In the genomic region with DNA sequence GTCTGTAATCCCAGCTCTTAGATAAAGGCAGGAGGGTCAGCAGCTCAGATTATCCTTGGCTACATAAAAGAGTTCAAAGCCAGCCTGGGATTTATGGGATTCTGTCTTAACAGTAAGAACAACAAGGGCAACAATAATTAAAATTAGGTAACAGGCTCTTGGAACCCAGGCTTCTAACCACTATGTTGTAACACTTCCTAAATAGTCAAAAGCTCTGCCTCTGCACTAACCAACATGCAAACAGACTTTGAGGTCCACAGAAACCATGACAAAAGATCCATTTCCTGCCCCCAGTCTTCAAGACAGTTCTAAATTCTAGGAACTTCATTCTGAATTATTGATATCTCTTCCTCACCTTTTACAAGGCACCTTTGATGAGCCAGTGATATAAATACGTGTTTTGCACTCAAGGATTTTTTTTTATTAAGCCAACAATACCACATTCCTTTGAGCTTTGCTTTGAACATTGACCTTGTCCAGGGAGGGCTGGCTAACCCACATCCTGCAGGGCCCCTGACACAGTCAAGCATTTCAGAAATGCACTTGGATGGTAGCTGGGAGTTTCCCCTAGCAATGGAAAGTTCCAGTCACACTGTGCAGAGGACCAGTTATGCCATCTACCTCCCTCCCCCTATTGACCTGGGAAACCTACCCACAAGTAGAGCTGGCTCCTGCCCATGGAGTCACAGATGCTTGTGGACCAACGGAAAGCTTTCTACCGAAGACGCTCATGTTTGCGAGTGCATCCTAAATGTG, we compare ENCODE assay signal across 12 mouse cellular contexts. TPM values are rescaled to one million over a fixed set of nuclear protein-coding genes. Genes with fewer than 3 reads are reported as not detected.
DNase-seq lines count a peak whose midpoint lies in the region; ATAC-seq and TF ChIP-seq lines count a peak whose summit lies in the region.
"Had no signal": no experiment of that assay in that cellular context is flagged by ENCODE, and none has a peak within 500 bp of the region (broad histone marks: within the 10 kb centered on the region; RNA-seq: fewer than 3 reads in every experiment).

No protein-coding gene starts in this region.

- TF ChIP-seq CTCF in heart, adult 2 months (IDR thresholded peaks at IDR 0.05): no peak
- TF ChIP-seq CTCF in intestine, postnatal 0 days (IDR thresholded peaks at IDR 0.05; ENCODE audit: low read depth): no peak

- ATAC-seq in CD4-positive, CD25-positive, alpha-beta regulatory T cell, adult 4 months: peak; percentile 74
- no peak for ATAC-seq in intestine, postnatal 0 days
- peak; percentile 80 for ATAC-seq in lung, embryonic 16.5 days (ENCODE audit: low read depth)
- no peak for ATAC-seq in forebrain, embryonic 12.5 days (ENCODE audit: low FRiP score)

- no peak for TF ChIP-seq EP300 in heart, adult 2 months (IDR thresholded peaks at IDR 0.05; ENCODE audit: insufficient read depth, low read depth, low read length)

- H3K27ac ChIP-seq in heart, adult 2 months: peak overlapping the region; percentile 73; the same call in 1 of the 2 replicates
- no peak overlapping the region for H3K27ac ChIP-seq in intestine, postnatal 0 days (ENCODE audit: low read depth, low read length)
- peak overlapping the region; percentile 63 for H3K27ac ChIP-seq in lung, embryonic 16.5 days (ENCODE audit: low read length)
- no peak overlapping the region for H3K27ac ChIP-seq in forebrain, embryonic 12.5 days
- H3K27ac ChIP-seq: forebrain, embryonic 10.5 days; limb, embryonic 12.5 days; stomach, postnatal 0 days had no signal

- H3K36me3 ChIP-seq in heart, adult 2 months (ENCODE audit: control insufficient read depth, insufficient read depth, low read length): peaks cover 13% of the 10 kb centered on the region
- H3K36me3 ChIP-seq in intestine, postnatal 0 days (ENCODE audit: control insufficient read depth, insufficient read depth): no peaks in the 10 kb centered on the region
- no peaks in the 10 kb centered on the region for H3K36me3 ChIP-seq in lung, embryonic 16.5 days (ENCODE audit: control insufficient read depth, insufficient read depth, low read length)
- no peaks in the 10 kb centered on the region for H3K36me3 ChIP-seq in forebrain, embryonic 12.5 days (replicated peaks)
- H3K36me3 ChIP-seq: forebrain, embryonic 10.5 days; limb, embryonic 12.5 days had no signal

- H3K4me2 ChIP-seq in intestine, postnatal 0 days (replicated peaks; ENCODE audit: low read depth): peak overlapping the region; percentile 48
- H3K4me2 ChIP-seq in lung, embryonic 16.5 days (ENCODE audit: low read depth, low read length): peak overlapping the region; percentile 38
- H3K4me2 ChIP-seq in forebrain, embryonic 12.5 days: no peak overlapping the region
- H3K4me2 ChIP-seq: limb, embryonic 12.5 days had no signal

- no peak overlapping the region for H3K4me3 ChIP-seq in heart, adult 2 months
- no peak overlapping the region for H3K4me3 ChIP-seq in intestine, postnatal 0 days (ENCODE audit: low read depth, low read length)
- H3K4me3 ChIP-seq in lung, embryonic 16.5 days (ENCODE audit: low read length): no peak overlapping the region
- no peak overlapping the region for H3K4me3 ChIP-seq in forebrain, embryonic 12.5 days (replicated peaks)
- H3K4me3 ChIP-seq: forebrain, embryonic 10.5 days; limb, embryonic 12.5 days had no signal

- H3K4me1 ChIP-seq in heart, adult 2 months (ENCODE audit: control insufficient read depth, insufficient read depth, low read length): peaks cover 24% of the 10 kb centered on the region
- H3K4me1 ChIP-seq in intestine, postnatal 0 days (replicated peaks; ENCODE audit: control insufficient read depth, insufficient read depth, low read length): 0 out of 2 replicates have a peak, but pooled peaks cover 6% of the 10 kb centered on the region
- peaks cover 16% of the 10 kb centered on the region for H3K4me1 ChIP-seq in lung, embryonic 16.5 days (replicated peaks; ENCODE audit: control insufficient read depth, insufficient read depth, low read length)
- no peaks in the 10 kb centered on the region; the same call in 1 of the 2 replicates for H3K4me1 ChIP-seq in forebrain, embryonic 12.5 days

- no peak for DNase-seq in heart, adult 2 months
- no peak for DNase-seq in heart, postnatal 14 days
- DNase-seq in right cerebral cortex, postnatal 36 days (ENCODE audit: low spot score in 2 of 2): no peak
- DNase-seq in layer of hippocampus, postnatal 36 days: no peak
- DNase-seq: heart, adult 18-20 months had no signal

- no peaks in the 10 kb centered on the region for H3K79me2 ChIP-seq in heart, adult 2 months (replicated peaks; ENCODE audit: control insufficient read depth, insufficient read depth, low read length)

- H3K27me3 ChIP-seq in heart, adult 2 months (ENCODE audit: control insufficient read depth, insufficient read depth, low read length): no peaks in the 10 kb centered on the region
- no peaks in the 10 kb centered on the region for H3K27me3 ChIP-seq in intestine, postnatal 0 days (replicated peaks; ENCODE audit: control insufficient read depth, insufficient read depth, low read length)
- no peaks in the 10 kb centered on the region for H3K27me3 ChIP-seq in lung, embryonic 16.5 days (ENCODE audit: control insufficient read depth, insufficient read depth, low read depth, low read length)
- no peaks in the 10 kb centered on the region for H3K27me3 ChIP-seq in forebrain, embryonic 12.5 days

- intact Hi-C loops in heart, adult 2 months (cut with DNase I): no loop called here
- intact Hi-C loops in heart, postnatal 14 days (cut with DNase I): no loop called here

- H3K9me3 ChIP-seq in intestine, postnatal 0 days (ENCODE audit: control insufficient read depth): no peaks in the 10 kb centered on the region
- H3K9me3 ChIP-seq in lung, embryonic 16.5 days (ENCODE audit: control insufficient read depth, low read length): no peaks in the 10 kb centered on the region
- no peaks in the 10 kb centered on the region for H3K9me3 ChIP-seq in forebrain, embryonic 12.5 days
- H3K9me3 ChIP-seq: forebrain, embryonic 10.5 days; limb, embryonic 12.5 days had no signal

- WGBS in heart, adult 2 months: 70% methylated on average over 5 of the region's 5 CpGs
- 73% methylated on average over 5 of the region's 5 CpGs for WGBS in intestine, postnatal 0 days
- WGBS in lung, embryonic 16.5 days: 56% methylated on average over 5 of the region's 5 CpGs
- 92% methylated on average over 5 of the region's 5 CpGs for WGBS in forebrain, embryonic 12.5 days

- TF ChIP-seq POLR2A in heart, adult 2 months (IDR thresholded peaks at IDR 0.05; ENCODE audit: insufficient read depth, low read depth, low read length): no peak

- no peak overlapping the region for H3K9ac ChIP-seq in heart, adult 2 months (ENCODE audit: low read depth, low read length)
- H3K9ac ChIP-seq in intestine, postnatal 0 days (ENCODE audit: low read depth, low read length): no peak overlapping the region
- H3K9ac ChIP-seq in lung, embryonic 16.5 days (ENCODE audit: low read length): no peak overlapping the region
- H3K9ac ChIP-seq in forebrain, embryonic 12.5 days: no peak overlapping the region
- H3K9ac ChIP-seq: limb, embryonic 12.5 days had no signal

RNA-seq across cellular contexts. Expression of a gene that starts 23.9 kb away (rescaled TPM):
- 100 to 1,000 TPM; 174 to 205 TPM for total RNA-seq in heart, adult 2 months (2021)
- 342 and 353 TPM in 2 replicates for polyA plus RNA-seq in heart, adult 2 months (2012; rRNA removed)
- total RNA-seq in heart, postnatal 14 days (2021): 100 to 1,000 TPM; 437 to 440 TPM
- polyA plus RNA-seq in CD4-positive, CD25-positive, alpha-beta regulatory T cell, adult 4 months (2017; shearing (Covaris generic)): under 1 TPM in 1 of 2 experiments, not detected in 1; 0.31 TPM
- polyA plus RNA-seq in intestine, postnatal 0 days (2015; fragmentation: Nextera tagmentation; extraction: Ambion mirVana): 255 and 258 TPM in 2 replicates
- 99.8 and 104 TPM in 2 replicates for polyA plus RNA-seq in lung, embryonic 16.5 days (2015; fragmentation: Nextera tagmentation; extraction: Ambion mirVana)
- 28.1 and 28.9 TPM in 2 replicates for polyA plus RNA-seq in forebrain, embryonic 12.5 days (2016; fragmentation: Nextera tagmentation; extraction: Ambion mirVana)
- total RNA-seq in layer of hippocampus, postnatal 36 days (2021): 10 to 100 TPM; 26.8 to 30.0 TPM

Comparison
In these comparisons a context has a peak if more than half of its experiments do, and no peak if none do; other contexts are left out.
1. H3K27ac ChIP-seq: peak in heart, adult 2 months (single experiment) and lung, embryonic 16.5 days (single experiment); none in intestine, postnatal 0 days (single experiment) and forebrain, embryonic 12.5 days (single experiment).
2. ATAC-seq: peak in CD4-positive, CD25-positive, alpha-beta regulatory T cell, adult 4 months (single experiment) and lung, embryonic 16.5 days (single experiment); none in intestine, postnatal 0 days (single experiment) and forebrain, embryonic 12.5 days (single experiment).
3. RNA of a gene that starts 23.9 kb away (polyA plus RNA-seq): 342 to 353 TPM in heart, adult 2 months, 255 to 258 TPM in intestine, postnatal 0 days, 99.8 to 104 TPM in lung, embryonic 16.5 days and 28.1 to 28.9 TPM in forebrain, embryonic 12.5 days; 0.31 TPM in CD4-positive, CD25-positive, alpha-beta regulatory T cell, adult 4 months; every median in the first group is over 10 times any median in the second.